Mouse (Mus musculus): ENCODE results near the gene Cd33. TPM values are rescaled to one million over a fixed set of nuclear protein-coding genes. Genes with fewer than 3 reads are reported as not detected.

The Cd33 gene
- total RNA-seq (2021) = 1 to 10 TPM; 2.3 to 3.0 TPM
- long read RNA-seq, experiment 1 = 0 reads
- long read RNA-seq, experiment 2 = 0 reads

- peak; percentile 30 to 47 for DNase-seq
These were observed at the start of gene Cd33 for GRCm38 (mm10) chr7:43544225-43544977. Cd33 (minus strand) TSS chr7:43544428.

- no peak for DNase-seq
These were observed 40.6 kb upstream of the Cd33 start for GRCm38 (mm10) chr7:43584790-43585189.

DNA sequence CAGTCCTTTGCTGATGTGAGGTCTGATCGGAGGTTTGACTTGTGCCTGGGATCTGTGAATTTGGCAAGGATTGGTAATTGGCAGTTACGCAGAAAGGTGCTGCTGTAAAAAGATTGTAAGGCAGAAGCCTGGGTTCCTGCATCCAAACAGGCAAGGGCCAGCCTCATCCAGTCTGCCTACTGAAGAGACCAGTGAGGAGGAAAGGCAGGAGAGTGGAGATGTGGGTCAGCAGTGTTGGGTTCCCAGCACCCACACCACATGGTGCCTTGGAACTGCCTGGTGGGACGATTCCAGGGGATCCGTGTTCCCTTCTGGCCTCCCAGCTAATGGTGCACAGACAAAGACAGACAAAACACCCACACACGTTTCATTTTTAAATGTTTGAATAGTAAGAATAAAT is 36.3 kb upstream of the Cd33 start:
- no peak for DNase-seq

GRCm38 (mm10) chr7:43579440-43580171 is 35.4 kb upstream of the Cd33 start, which contains the start of gene Zfp719:
Zfp719 (plus strand) TSS chr7:43579610.
- DNase-seq = peak; percentile 91 to 95

GRCm38 (mm10) chr7:43571216-43571615 is 27.0 kb upstream of the Cd33 start:
- DNase-seq = no peak

DNA sequence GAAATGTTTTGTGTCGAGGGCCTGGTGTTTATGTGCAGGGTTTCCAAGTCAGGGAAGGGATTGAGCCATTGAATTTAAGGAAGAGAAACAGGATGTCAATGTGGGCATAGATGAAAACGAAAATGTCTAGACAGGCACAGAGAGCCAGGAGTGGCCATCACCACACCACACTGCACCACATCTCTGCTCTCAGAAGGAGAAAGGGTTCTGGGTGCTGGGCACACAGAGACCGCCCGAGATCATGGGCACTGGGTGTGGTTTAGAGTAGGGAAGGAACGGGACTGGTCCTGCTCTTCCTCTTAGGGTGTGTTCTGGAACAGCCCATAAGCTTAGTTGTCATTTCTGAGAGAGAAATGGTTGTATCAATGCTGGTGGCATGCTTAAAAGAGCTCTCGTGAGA is 19.1 kb upstream of the Cd33 start:
- peak; percentile 18 to 21 for DNase-seq

DNA sequence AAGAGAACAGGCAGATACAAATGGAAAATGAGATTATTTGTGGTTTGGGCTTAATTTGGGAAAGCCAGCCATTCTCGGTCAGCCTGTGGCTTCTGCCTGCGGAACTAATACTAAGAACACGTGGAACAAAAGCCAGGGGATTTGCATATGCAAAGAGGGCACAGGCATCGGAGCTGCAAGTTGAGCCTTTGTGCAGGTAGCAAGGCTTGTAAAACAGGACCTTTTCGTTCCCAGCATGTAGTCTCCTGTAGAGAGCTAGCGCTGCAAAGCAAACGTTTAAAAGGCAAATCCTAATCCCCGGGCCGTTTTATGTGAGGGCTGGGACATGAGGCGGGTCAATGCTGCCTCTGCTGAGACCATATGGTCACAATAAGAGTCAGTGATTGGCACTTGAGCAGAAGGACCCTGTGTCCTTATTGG is 18.4 kb upstream of the Cd33 start:
- no peak for DNase-seq

DNA sequence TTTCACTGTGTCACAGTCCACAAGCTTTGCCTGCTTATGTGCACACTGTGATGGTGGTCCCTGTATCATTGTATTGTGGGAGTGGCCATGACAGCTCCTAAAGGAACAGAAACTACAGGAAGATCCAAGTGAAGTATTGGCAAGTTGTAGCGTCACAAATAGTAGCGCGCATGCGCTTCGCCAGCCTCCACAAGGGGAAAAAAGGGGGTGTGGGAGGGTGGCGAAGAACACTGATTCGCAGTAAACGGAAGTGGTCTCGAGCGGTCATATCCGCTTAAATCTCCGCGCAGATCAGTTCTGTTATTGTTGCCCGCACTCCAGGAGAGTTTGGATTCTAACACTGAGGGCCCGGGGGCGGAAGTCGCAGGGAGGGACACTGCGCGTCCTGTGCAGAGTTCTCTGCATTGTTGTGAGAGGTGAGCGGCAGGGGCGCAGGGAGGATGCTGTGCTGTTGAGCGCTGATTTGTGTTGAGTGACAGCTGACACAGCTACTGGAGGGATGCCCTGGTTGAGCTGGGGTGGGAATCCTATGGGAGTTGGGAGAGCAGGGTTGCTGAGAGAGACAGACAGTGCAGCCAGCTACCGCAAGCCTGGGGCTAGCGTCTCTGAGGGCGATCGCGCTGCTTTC is 17.9 kb upstream of the Cd33 start, which contains the start of gene Zfp658:
Zfp658 (plus strand) TSS at position 251 of the 628 bp plus-strand sequence.
- DNase-seq = peak; percentile 89 to 90

DNA sequence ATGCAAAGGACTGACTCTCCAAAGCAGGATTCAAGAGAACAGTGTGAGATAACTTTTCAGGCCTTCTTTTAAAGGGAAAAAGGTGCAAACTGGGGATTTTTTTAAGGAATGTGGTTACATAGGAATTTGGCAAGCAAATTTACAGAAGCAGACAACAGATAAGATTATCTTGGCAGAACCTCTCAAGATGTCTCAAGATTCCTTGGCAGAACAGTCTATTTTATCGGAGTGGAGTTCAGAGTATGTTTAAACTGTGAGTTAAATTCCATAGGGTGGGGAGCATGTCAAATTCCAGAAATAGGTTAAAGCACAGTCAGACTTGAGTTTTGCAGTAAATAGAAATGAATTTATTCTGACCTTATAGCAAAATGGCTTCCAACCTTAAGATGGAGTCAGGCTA is 12.7 kb upstream of the Cd33 start:
- no peak for DNase-seq

DNA sequence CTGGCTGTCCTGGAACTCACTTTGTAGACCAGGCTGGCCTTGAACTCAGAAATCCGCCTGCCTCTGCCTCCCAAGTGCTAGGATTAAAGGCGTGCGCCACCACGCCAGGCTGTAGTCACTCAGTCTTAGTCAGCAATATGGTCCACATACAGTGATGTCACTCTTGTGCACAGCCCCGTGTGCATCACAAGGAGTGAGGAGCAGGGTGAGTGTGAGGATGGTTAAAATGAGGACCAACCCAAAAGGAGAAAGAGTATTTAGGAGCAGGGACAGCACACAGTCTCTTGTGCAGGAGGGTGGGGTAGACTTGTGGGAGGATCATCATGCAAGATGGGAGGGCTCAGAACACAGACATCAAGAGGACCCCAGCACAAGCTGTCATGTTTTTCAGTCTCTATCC is 11.1 kb upstream of the Cd33 start:
- no peak for DNase-seq

- peak; percentile 62 to 79 for DNase-seq
These were observed 10.3 kb upstream of the Cd33 start for GRCm38 (mm10) chr7:43554550-43554949.

DNA sequence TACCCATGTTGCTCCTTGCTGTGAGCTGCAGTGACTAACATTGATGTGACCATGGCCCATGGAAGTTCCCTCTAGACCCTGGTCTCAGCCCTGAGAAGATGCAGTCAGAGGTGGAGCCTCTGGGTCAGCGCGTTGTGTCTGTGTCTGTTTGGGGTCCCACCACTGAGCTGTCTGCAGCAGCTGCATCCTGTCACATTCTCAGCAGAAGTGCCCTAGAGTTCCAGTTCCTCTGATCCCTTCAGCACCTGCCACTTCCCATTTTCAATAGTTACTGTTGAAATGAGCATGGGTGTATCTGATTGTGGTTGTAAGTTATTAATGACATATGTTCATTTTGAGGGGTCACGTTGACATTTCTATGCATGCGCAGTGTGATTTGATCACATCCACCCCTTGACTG is 8.9 kb upstream of the Cd33 start:
- DNase-seq = peak; percentile 21 to 69

GRCm38 (mm10) chr7:43548206-43548605 is 4.0 kb upstream of the Cd33 start:
- no peak for DNase-seq

DNA sequence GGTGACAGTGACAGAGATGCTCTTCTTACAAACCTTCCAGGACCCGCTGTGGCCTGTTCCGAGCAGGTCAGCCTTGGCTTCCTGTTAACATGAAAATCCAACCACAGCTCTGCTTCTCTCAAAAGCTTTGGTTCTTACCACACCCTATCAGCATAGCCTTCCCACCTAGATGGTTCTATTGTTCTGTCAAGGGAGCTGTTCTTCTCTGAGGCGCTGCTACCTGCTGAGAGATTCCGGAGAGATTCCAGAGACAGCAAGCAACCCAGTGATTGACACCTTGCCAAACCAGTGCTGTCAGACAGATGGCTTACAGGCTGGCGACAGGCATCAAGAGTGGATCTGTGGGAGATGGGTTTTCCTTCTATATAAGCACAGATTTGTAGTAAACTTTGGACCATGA is 3.4 kb upstream of the Cd33 start:
- DNase-seq = no peak

GRCm38 (mm10) chr7:43545656-43546545 is 1.7 kb upstream of the Cd33 start:
- no peak for DNase-seq

- no peak for DNase-seq
These were observed 5.7 kb downstream of the Cd33 start for GRCm38 (mm10) chr7:43538524-43538923.

DNA sequence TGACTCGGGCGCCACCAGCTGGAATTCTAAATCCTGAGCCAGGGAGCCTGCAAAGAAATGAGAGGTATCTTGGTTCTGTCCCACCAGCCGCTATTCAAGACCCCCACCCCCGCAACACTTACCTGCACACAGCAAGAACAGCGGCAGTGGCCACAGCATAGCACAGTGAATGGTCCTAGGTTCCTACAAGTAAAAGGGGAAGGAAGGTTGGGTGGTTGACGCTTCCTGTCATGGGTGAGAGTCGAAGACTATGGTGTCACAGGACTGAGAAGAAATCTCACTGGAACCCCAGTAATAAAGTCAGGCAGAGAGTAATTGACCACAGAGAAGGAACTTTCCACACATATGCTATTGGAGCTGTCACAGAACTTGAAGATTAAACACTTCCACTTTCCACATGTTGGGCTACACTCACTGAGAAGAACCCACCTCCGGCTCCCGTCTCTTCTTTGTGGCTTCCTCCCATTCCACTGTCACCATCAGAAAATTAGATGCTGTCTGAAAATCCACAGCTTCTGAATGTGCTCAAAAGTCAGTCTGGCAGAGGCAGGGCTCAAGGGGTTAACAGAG is 11.2 kb downstream of the Cd33 start:
- peak in 1 of 2 experiments; percentile 59 for DNase-seq

- peak in 1 of 2 experiments; percentile 26 for DNase-seq
These were observed 13.9 kb downstream of the Cd33 start for GRCm38 (mm10) chr7:43530216-43530785.

DNA sequence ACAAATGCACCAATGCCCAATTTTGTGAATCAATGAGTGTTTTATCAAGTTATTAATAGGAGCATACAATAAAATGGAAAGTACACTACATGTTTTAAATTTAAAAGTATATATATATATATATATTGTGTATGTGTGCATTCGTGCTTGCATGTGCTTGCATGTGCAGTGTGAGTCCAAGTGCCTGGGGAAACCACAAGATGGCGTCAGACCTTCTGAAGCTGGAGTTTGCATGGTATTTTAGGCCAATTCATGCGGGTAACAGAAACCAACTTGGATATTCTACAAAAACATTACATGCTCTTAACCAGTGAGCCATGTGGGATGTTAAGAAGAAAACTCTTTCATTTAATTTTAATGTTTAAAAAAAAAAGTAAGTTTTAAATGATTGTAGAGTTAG is 18.9 kb downstream of the Cd33 start:
- no peak for DNase-seq

- DNase-seq = no peak
These were observed 21.5 kb downstream of the Cd33 start for GRCm38 (mm10) chr7:43522776-43523175.

DNA sequence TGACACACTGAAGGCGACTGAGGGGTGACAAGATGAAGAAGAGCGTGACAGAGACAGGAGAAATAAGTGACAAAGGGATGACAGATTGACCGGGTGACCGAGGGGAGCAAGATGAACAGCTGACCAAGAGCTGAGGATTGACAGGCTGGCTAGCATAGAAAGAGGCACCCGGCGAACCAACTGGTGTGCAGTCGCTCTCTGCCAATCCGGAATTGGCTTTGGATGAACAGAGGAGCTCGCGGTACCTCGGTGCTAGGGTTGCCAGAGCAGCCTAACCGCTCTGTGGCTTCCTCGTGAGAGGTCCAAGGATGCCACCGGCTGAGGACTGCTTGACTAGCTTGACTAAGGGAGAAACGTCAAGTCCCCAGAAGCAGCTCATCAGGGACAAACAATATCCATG is 25.9 kb downstream of the Cd33 start:
- DNase-seq = no peak

Data from heart, adult 18-20 months (tissue).